ENCODE assay signal across 12 mouse cellular contexts in genomic region chr1:163309466-163309865, GRCm38 (mm10). TPM values are rescaled to one million over a fixed set of nuclear protein-coding genes. Genes with fewer than 3 reads are reported as not detected.
A peak's percentile ranks its signal among the peaks of the same experiment; 100 is the strongest.
DNase-seq lines count a peak whose midpoint lies in the region; ATAC-seq lines count a peak whose summit lies in the region.
"Had no signal": no experiment of that assay in that cellular context is flagged by ENCODE, and none has a peak within 500 bp of the region (broad histone marks: within the 10 kb centered on the region; RNA-seq: fewer than 3 reads in every experiment).

No protein-coding gene starts in this region.

- H3K4me2 ChIP-seq in heart, embryonic 11.5 days = peak overlapping the region; percentile 57
- H3K4me2 ChIP-seq in limb, embryonic 11.5 days (ENCODE audit: low read depth, severe bottlenecking) = peak overlapping the region; percentile 80

- H3K9me3 ChIP-seq in heart, embryonic 11.5 days (replicated peaks; ENCODE audit: control insufficient read depth, low read length) = no peaks in the 10 kb centered on the region
- no peaks in the 10 kb centered on the region for H3K9me3 ChIP-seq in limb, embryonic 11.5 days (ENCODE audit: control insufficient read depth, low read length)

- no peak for DNase-seq in heart, postnatal 4 days
- DNase-seq in 3T3-L1 (ENCODE audit: low read depth, low spot score) = peak; percentile 40
- DNase-seq in embryo, embryonic 9.5 days (ENCODE audit: extremely low spot score) = peak; percentile 38
- no peak for DNase-seq in limb, embryonic 11.5 days (ENCODE audit: low spot score)
- DNase-seq in urinary bladder, postnatal 14 days (ENCODE audit: low spot score) = no peak
- no peak for DNase-seq in right cerebral cortex, adult 18-20 months
- no peak for DNase-seq in lung, postnatal 14 days
- DNase-seq: adrenal gland, postnatal 36 days; cerebellum, adult 9-10 months; kidney, postnatal 14 days had no signal

- no peak overlapping the region for H3K9ac ChIP-seq in heart, embryonic 11.5 days (ENCODE audit: low read depth, low read length)
- peak overlapping the region; percentile 100 for H3K9ac ChIP-seq in limb, embryonic 11.5 days (ENCODE audit: low read length)

- no peak for ATAC-seq in heart, embryonic 11.5 days (replicated peaks; ENCODE audit: insufficient number of reproducible peaks, low FRiP score, low TSS enrichment)
- no peak for ATAC-seq in limb, embryonic 11.5 days (ENCODE audit: insufficient number of reproducible peaks, low FRiP score, low TSS enrichment, low read depth)

- no peak overlapping the region; the same call in 1 of the 2 replicates for H3K4me3 ChIP-seq in heart, embryonic 11.5 days (ENCODE audit: low read depth, low read length)
- peak overlapping the region; percentile 99 for H3K4me3 ChIP-seq in limb, embryonic 11.5 days (ENCODE audit: low read depth, low read length)
- H3K4me3 ChIP-seq: myocyte had no signal

- no peak overlapping the region for H3K27ac ChIP-seq in heart, embryonic 11.5 days (ENCODE audit: low read depth, low read length)
- peak overlapping the region; percentile 100 for H3K27ac ChIP-seq in limb, embryonic 11.5 days (replicated peaks; ENCODE audit: low read depth, low read length)

- H3K36me3 ChIP-seq in heart, embryonic 11.5 days (ENCODE audit: control insufficient read depth, insufficient read depth, low read length) = no peaks in the 10 kb centered on the region
- H3K36me3 ChIP-seq in limb, embryonic 11.5 days (ENCODE audit: control insufficient read depth, insufficient read depth, low read length) = no peaks in the 10 kb centered on the region; the same call in 1 of the 2 replicates

- H3K27me3 ChIP-seq in heart, embryonic 11.5 days (ENCODE audit: control insufficient read depth, insufficient read depth, low read length) = peaks cover 42% of the 10 kb centered on the region
- no peaks in the 10 kb centered on the region for H3K27me3 ChIP-seq in limb, embryonic 11.5 days (ENCODE audit: control insufficient read depth, insufficient read depth, low read length)

- WGBS in heart, embryonic 11.5 days (ENCODE audit: insufficient replicate concordance) = 18% methylated on average over 2 of the region's 2 CpGs
- WGBS in limb, embryonic 11.5 days = 2% methylated on average over 2 of the region's 2 CpGs

- H3K4me1 ChIP-seq in heart, embryonic 11.5 days (ENCODE audit: control insufficient read depth, insufficient read depth, low read length) = peaks cover 2% of the 10 kb centered on the region; the same call in 1 of the 2 replicates
- peaks cover 13% of the 10 kb centered on the region for H3K4me1 ChIP-seq in limb, embryonic 11.5 days (ENCODE audit: control insufficient read depth, insufficient read depth, low read length)

RNA-seq across cellular contexts. Expression of gene Prrx1, which starts 4.0 kb away (rescaled TPM):
- polyA plus RNA-seq in heart, embryonic 11.5 days (2014; fragmentation: Nextera tagmentation; extraction: Ambion mirVana) = 9.1 and 9.7 TPM in 2 replicates
- total RNA-seq in heart, postnatal 4 days (2021) = 10 to 100 TPM; 32.7 to 34.2 TPM
- polyA plus RNA-seq in limb, embryonic 11.5 days (2014; fragmentation: Nextera tagmentation; extraction: Ambion mirVana) = 193 and 199 TPM in 2 replicates

Comparison
In these comparisons a context has a peak if more than half of its experiments do, and no peak if none do; other contexts are left out.
1. DNase-seq: peak in 3T3-L1 (single experiment) and embryo, embryonic 9.5 days (single experiment); none in heart, postnatal 4 days (single experiment), limb, embryonic 11.5 days (single experiment), urinary bladder, postnatal 14 days (single experiment), right cerebral cortex, adult 18-20 months (single experiment) and lung, postnatal 14 days (single experiment).
2. RNA of gene Prrx1, which starts 4.0 kb away (polyA plus RNA-seq): 193 to 199 TPM in limb, embryonic 11.5 days; 9.1 to 9.7 TPM in heart, embryonic 11.5 days; every median in the first group is over 10 times any median in the second.